Mouse (Mus musculus) cerebellum, postnatal 36 days (tissue): ENCODE measurements around the gene Ankrd42.

Experiments
- DNase-seq, 2 experiments: peaks; one replicate each; pipeline ENCODE4 v3.0.0; 2021 to 2022; ENCODE audit warnings: mixed read lengths in 2 of 2

Gene Ankrd42

GRCm38 (mm10) chr7:92560986-92561876 lies 75.7 kb downstream of the Ankrd42 start, which contains the start of gene Ccdc90b:
Gene Ccdc90b (plus strand): TSS chr7:92561149.
- DNase-seq = peak; percentile 88 to 94

GRCm38 (mm10) chr7:92558744-92559143 lies 78.2 kb downstream of the Ankrd42 start:
- no peak for DNase-seq

- peak in 1 of 2 experiments; percentile 45 for DNase-seq
These were observed 86.0 kb downstream of the Ankrd42 start for GRCm38 (mm10) chr7:92550990-92551392.

- DNase-seq = no peak
These were observed 86.5 kb downstream of the Ankrd42 start for GRCm38 (mm10) chr7:92550248-92550989.

- DNase-seq = no peak
These were observed 90.2 kb downstream of the Ankrd42 start for GRCm38 (mm10) chr7:92546763-92547162.

- DNase-seq = no peak
These were observed 104.4 kb downstream of the Ankrd42 start for GRCm38 (mm10) chr7:92532351-92533036.
